Mouse (Mus musculus) left cerebral cortex, adult 9 months (tissue): ENCODE measurements around the gene Fgfrl1.
A peak's percentile ranks its signal among the peaks of the same experiment; 100 is the strongest.

Experiments used
- DNase-seq, 2 experiments: peaks; one replicate each; pipeline ENCODE4 v3.0.0; 2022; ENCODE audit warnings: low spot score in 2 of 2

Fgfrl1 gene

GRCm38 (mm10) chr5:108700346-108700745 is 8.2 kb downstream of the Fgfrl1 start:
- DNase-seq: no peak

GRCm38 (mm10) chr5:108701341-108702021 is 9.3 kb downstream of the Fgfrl1 start:
- DNase-seq: no peak

DNA sequence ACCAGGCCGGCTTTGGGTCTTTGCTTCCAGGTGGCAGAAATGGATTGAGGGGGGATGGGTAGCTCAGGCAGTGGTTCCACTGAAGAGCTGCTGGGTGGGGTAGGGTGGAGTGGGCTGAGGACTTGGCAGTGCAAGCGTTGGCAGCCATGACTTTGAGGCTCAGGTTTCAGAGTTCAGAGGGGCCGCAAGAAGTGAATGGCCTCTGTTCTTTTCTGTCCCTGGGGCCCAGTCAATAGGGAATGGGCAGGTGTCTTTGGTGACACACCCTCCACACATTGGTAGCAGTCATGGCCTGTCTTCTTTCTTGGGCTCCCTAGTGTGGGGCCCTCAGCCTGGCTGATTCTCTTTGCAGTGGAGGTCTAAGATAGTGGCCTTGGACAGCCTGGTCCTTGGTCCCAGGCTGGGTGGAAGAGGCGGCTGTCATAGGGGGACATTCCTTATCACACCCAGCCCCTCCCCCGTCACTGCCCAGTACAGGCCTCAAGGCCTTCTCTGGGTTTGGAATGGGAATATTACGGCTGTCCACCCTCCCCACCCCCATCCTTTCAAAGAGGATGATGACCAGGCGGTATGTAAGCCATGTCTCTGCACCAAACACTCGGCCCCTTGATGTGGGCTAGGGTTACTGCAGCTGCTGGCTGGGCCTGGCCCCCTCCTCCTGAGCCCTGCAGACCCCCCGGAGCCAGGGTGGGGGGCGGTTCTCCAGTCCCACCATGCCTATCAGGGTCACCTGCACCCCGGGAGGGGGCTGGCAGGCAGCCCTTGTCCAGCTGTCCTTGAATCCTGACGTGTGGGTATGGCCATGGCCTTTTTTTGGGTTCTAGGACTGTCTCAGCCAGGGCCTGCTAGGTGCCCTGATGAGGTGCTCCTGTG is 11.8 kb downstream of the Fgfrl1 start:
- DNase-seq: no peak

DNA sequence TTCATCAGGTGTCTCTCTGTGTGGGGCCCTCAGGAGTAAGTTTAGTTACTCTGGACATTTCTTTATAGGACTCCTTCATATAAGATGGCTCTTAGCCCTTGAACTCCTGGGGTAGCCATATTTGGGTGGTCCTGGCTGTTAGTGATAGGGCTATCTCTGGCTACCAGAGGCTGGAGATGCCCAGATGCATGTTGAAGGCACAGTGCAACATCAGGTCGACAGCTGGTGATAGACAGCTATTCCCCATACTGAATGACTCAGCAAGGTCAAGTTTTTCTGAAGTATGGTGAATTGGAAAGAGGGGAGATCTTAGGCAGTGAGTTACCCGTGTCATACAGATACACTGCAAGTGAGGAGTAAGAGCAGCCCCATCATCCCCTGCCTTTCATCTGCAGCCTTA is 15.6 kb downstream of the Fgfrl1 start:
- no peak for DNase-seq

GRCm38 (mm10) chr5:108708419-108708818 is 16.2 kb downstream of the Fgfrl1 start:
- no peak for DNase-seq

- no peak for DNase-seq
Observed at GRCm38 (mm10) chr5:108708981-108709731, 17.0 kb downstream of the Fgfrl1 start.

- no peak for DNase-seq
Observed at GRCm38 (mm10) chr5:108711968-108712367, 19.8 kb downstream of the Fgfrl1 start.

- DNase-seq: no peak
Observed at GRCm38 (mm10) chr5:108713096-108713495, 20.9 kb downstream of the Fgfrl1 start.

GRCm38 (mm10) chr5:108713691-108714090 is 21.5 kb downstream of the Fgfrl1 start:
- DNase-seq: no peak

GRCm38 (mm10) chr5:108714149-108714548 is 22.0 kb downstream of the Fgfrl1 start:
- peak in 1 of 2 experiments; percentile 44 for DNase-seq

DNA sequence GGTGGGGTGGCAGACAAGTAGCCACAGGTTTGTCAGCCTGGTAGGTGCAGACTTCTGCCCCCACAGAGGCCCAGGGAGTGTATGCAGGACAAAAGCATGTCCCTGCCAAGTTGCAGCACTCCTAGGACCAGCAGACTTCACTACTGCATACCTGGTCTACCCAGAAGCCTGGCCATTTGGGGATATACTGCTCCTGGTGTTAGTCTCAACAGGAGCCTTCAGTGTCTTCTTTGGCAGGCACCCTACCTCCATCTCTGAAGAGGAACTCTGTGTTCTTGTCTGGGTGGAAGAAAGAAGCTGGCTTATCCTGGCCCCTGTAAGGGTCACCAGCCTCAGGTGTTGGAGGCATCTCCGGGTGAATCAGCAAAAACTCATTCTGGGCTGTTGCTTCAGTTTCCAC is 23.8 kb downstream of the Fgfrl1 start:
- no peak for DNase-seq

GRCm38 (mm10) chr5:108718051-108718450 is 25.9 kb downstream of the Fgfrl1 start:
- DNase-seq: no peak

GRCm38 (mm10) chr5:108719761-108720160 is 27.6 kb downstream of the Fgfrl1 start:
- no peak for DNase-seq

- DNase-seq: no peak
Observed at GRCm38 (mm10) chr5:108724006-108724405, 31.8 kb downstream of the Fgfrl1 start.

- peak; percentile 42 to 83 for DNase-seq
Observed at GRCm38 (mm10) chr5:108726557-108727248, 34.5 kb downstream of the Fgfrl1 start.

GRCm38 (mm10) chr5:108727425-108727824 is 35.2 kb downstream of the Fgfrl1 start:
- DNase-seq: no peak

DNA sequence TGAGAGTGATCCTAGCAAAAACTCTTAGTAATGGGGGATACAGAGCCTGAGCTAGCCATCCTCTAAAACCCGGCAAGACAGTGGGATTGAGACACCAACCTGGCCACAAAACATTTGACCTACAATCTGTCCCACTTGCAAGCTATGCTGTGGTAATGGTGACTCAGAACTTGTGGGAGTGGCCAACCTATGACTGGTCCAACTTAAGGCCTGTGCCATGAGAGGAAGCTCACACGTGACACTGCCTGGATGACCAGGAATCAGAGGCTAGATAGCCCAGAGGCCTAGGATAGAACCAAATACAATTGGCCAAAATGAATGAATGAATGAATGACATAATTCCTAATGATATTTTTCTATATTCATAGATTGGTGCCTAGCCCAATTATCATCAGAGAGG is 49.7 kb downstream of the Fgfrl1 start:
- no peak for DNase-seq

GRCm38 (mm10) chr5:108742596-108742995 is 50.4 kb downstream of the Fgfrl1 start:
- no peak for DNase-seq

- DNase-seq: no peak
Observed at GRCm38 (mm10) chr5:108743856-108744255, 51.7 kb downstream of the Fgfrl1 start.

DNA sequence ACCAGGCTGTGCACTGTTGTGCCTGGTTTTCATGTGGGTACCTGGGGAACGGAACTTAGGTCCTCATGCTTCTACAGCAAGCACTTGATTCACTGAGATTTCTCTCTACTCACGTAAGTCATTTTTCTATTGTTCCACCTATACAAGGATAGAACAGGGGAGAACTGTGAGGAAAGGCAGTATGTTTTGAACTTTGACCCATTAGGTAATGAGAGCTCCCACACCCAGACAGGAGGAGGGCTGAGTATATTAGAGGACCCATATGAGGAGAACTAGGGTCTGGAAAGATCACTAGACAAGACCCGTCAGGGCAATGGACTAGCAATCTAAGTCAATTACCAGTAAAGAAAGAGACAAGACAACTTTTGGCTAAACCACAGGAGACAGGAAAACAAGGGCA is 52.4 kb downstream of the Fgfrl1 start:
- no peak for DNase-seq

DNA sequence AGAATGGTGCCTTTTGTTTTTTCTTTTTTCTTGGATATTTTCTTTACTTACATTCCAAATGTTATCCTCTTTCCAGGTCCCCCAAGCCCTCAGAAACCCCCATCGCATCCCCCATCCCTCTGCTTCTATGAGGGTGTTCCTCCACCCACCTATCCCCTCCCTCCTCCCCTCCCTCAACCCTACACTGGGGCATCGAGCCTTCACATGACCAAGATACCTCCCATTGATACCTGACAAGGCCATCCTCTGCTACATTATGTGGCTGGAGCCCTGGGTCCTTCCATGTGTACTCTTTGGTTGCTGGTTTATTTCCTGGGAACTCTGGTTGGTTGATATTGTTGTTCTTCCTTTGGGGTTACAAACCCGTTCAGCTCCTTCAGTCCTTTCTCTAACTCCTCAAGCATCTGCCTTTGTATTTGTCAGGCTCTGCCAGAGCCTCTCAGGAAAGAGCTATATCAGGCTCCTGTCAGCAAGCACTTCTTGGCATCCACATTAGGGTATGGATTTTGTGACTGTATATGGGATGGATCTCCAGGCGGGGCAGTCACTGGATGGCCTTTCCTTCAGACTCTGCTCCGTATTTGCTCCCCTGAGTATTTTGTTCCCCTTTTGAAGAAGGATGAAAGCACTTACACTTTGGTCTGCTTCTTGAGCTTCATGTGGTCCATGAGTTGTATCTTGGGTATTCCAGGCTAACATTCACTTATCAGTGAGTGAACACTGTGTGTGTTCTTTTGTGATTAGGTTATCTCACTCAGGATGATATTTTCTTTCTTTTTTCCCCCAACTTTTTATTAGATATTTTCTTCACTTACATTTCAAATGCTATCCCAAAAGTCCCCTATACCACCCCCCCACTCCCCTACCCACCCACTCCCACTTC is 58.4 kb downstream of the Fgfrl1 start:
- DNase-seq: no peak
